Mouse (Mus musculus) hindbrain, postnatal 0 days (tissue): ENCODE measurements at regions not wholly inside any gene's neighbourhood (a gene's known extent, or its start where the extent isn't known, plus 50 kb on each side); places are given as distances from the start of the nearest gene placed in this dataset.

ENCODE experiments used
- ATAC-seq: fragments of 200-750 bp; cut with Nextera tagmentation; 2 replicates; pipeline ENCODE4 v1.8.0; 2017; ENCODE audit warnings: mild to moderate bottlenecking, moderate TSS enrichment, moderate library complexity
- DNase-seq: peaks from one replicate; pipeline ENCODE4 v3.0.0-alpha.2; 2015; ENCODE audit warnings: low spot score
- H3K27ac ChIP-seq: fragments of 300-500 bp; sonication (generic); 2 replicates; pipeline ENCODE4 v1.5.1; 2014; ENCODE audit warnings: mild to moderate bottlenecking
- H3K27me3 ChIP-seq: fragments of 300-500 bp; sonication (generic); 2 replicates; pipeline ENCODE4 v1.6.1; 2014; ENCODE audit warnings: low read length, mixed read lengths; ENCODE audit not compliant: insufficient read depth
- H3K36me3 ChIP-seq: fragments of 300-500 bp; sonication (generic); 2 replicates; pipeline ENCODE4 v1.6.1; 2014; ENCODE audit warnings: low read length, mixed read lengths; ENCODE audit not compliant: insufficient read depth
- H3K4me1 ChIP-seq: fragments of 300-500 bp; sonication (generic); 2 replicates; pipeline ENCODE4 v1.6.1; 2014; ENCODE audit warnings: antibody characterized with exemption, low read length, mixed read lengths; ENCODE audit not compliant: insufficient read depth
- H3K4me2 ChIP-seq: fragments of 300-500 bp; sonication (generic); 2 replicates; pipeline ENCODE4 v1.6.1; 2014; ENCODE audit warnings: low read depth, mild to moderate bottlenecking, low read length, moderate library complexity, mixed read lengths
- H3K4me3 ChIP-seq: fragments of 300-500 bp; sonication (generic); 2 replicates; pipeline ENCODE4 v1.5.1; 2014; ENCODE audit warnings: low read length
- H3K9ac ChIP-seq: fragments of 300-500 bp; sonication (generic); replicated peaks from 2 replicates; pipeline ENCODE4 v1.6.1; 2014; ENCODE audit warnings: mild to moderate bottlenecking, low read length, moderate library complexity, mixed read lengths
- H3K9me3 ChIP-seq: fragments of 300-500 bp; sonication (generic); 2 replicates; pipeline ENCODE4 v1.6.1; 2016; ENCODE audit warnings: low read length, mixed read lengths
- CTCF ChIP-seq: IDR thresholded peaks from 2 replicates; pipeline ENCODE4 v1.5.1; 2016; ENCODE audit warnings: antibody characterized with exemption, control low read depth, low read depth
- WGBS: fragments of 180-500 bp; shearing (Covaris S2); extraction: QIAGEN DNeasy Blood & Tissue Kit; methylation state at CpG from one replicate; pipeline ENCODE4 v1.1.7; 2014; 5-methylcytosine and 5-hydroxymethylcytosine counted together

DNA sequence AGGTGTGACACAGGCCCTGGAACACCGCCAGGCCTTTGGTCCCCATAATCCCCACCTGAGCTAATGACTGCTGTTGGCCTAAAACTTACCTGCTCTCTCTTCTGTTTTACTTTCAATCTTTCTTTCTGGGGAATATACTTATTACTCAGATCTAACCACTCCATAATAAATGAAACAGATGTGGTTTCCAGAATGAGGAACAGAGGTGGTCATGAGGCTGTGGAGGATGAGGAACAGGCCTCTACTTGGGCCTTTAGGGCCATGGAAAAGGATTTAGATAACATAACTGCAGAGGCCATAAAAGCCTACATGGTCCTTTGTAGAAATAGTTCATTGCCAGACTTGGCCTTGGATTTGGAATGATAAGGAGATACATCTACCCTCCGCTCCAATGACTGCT lies 74.1 kb downstream of the B3gnt5 start:
- Histone ChIP-seq H3K4me2 (no peak overlapping the region), H3K27ac (no peak overlapping the region), H3K9ac (no peak overlapping the region), H3K4me1 (no peaks in the 10 kb centered on the region), H3K9me3 (no peaks in the 10 kb centered on the region), H3K36me3 (no peaks in the 10 kb centered on the region), H3K27me3 (no peaks in the 10 kb centered on the region), H3K4me3 (no peak overlapping the region)
- no peak for TF ChIP-seq CTCF
- 96% methylated on average over 2 of the region's 2 CpGs for WGBS
- ATAC-seq, result no peak
- DNase-seq, result no peak

DNA sequence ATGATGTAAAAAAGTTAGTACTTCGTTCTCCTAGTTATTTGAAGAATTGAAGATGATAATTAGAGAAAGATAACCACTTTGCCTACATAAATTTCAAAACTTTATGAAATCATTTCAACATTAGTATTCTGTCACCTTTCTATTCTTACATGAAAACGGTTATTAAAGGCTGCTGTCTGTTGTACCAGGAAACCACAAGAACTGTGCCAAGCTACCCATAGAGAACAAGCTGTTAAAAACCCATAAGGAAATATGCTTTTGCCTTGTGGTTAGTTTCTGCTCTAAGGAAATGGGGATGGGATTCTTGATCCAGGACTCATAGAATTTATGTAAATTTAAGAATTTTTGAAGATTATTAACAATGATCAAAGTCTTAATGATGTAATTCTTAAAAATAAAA lies 74.7 kb downstream of the B3gnt5 start:
- ATAC-seq (no peak), DNase-seq (no peak)
- H3K9me3 ChIP-seq, result no peaks in the 10 kb centered on the region
- H3K4me3 ChIP-seq, result no peak overlapping the region
- H3K9ac ChIP-seq, result no peak overlapping the region
- 79% methylated on average over 2 of the region's 2 CpGs for WGBS
- no peaks in the 10 kb centered on the region for H3K27me3 ChIP-seq
- H3K27ac ChIP-seq, result no peak overlapping the region
- no peaks in the 10 kb centered on the region for H3K4me1 ChIP-seq
- no peak for TF ChIP-seq CTCF
- no peak overlapping the region for H3K4me2 ChIP-seq
- no peaks in the 10 kb centered on the region for H3K36me3 ChIP-seq

DNA sequence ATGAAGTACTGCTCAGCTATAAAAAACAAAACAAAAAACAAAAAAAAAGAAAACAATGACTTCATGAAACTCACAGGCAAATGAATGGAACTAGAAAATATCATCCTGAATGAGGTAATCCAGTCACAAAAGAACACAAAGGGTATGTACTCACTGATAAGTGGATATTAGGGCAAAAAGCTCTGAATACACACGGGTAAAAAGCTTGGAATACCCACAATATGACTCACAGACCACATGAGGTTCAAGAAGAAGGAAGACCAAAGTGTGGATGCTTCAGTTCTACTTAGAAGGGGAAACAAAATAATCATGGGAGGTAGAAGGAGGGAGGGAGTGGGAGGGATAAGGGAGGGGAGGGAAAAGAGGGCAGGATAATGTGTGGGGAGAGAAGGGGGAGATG lies 79.8 kb downstream of the B3gnt5 start:
- no peak for TF ChIP-seq CTCF
- Histone ChIP-seq H3K27me3 (no peaks in the 10 kb centered on the region), H3K4me1 (no peaks in the 10 kb centered on the region), H3K36me3 (no peaks in the 10 kb centered on the region), H3K4me3 (no peak overlapping the region), H3K4me2 (no peak overlapping the region), H3K9me3 (no peaks in the 10 kb centered on the region), H3K9ac (no peak overlapping the region), H3K27ac (no peak overlapping the region)
- ATAC-seq (no peak), DNase-seq (no peak)
- 38% methylated on average over 1 of the region's 1 CpGs for WGBS

DNA sequence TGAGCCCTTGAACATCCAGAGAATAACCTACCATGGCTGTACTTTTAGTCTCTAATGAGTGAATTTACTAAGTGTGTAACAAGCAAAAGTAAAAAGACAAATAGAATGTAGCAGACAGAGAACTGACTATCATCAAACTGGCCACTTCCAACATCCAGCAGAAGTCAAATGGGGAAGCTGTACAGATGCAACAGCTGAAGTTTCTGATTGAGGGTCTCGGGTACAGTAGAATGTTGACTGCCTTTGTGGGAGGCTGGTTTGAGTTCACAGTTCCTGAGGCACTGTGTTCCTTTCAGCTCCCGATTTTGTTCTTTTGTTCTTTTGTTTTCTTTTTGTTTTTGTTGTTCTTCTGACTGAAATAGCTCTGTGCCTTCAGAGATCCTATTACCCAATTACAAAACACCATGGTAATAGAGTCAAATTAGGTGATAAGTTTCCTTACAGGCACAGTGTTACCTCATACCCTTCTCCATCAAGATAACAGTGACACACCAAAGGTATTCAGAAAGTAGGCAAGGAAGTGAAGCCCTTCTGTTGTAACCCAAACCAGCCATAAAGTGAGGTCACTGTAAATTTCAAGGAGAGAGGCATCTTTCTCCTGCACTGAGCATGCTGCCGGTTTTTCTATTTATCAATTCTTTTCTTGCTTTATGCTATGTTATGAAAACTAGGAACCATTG lies 82.5 kb downstream of the B3gnt5 start:
- WGBS, result 52% methylated on average over 3 of the region's 3 CpGs
- Histone ChIP-seq H3K4me2 (no peak overlapping the region), H3K27ac (no peak overlapping the region), H3K9me3 (no peaks in the 10 kb centered on the region), H3K4me1 (no peaks in the 10 kb centered on the region), H3K9ac (no peak overlapping the region), H3K4me3 (no peak overlapping the region), H3K36me3 (no peaks in the 10 kb centered on the region), H3K27me3 (no peaks in the 10 kb centered on the region)
- ATAC-seq (no peak), DNase-seq (no peak)
- no peak for TF ChIP-seq CTCF

DNA sequence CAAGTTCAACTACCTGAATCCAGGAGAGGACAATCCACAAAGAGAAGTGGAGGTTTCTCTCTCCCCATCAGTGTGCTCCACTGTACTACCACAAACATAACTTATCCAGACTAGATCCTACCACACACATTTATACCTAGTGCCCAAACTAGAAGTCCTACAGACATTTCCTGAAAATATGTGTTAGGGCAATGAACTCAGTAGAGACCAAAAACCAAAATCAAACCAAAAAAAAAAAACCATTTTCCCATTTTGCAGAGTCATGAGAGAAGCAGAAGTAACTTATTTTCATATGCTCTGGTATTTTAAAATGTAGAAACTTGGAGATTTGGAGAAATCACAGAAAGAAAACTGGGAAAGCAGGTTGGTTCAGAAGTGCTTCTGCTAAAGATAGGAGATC lies 83.7 kb downstream of the B3gnt5 start:
- no peak overlapping the region for H3K4me3 ChIP-seq
- no peak for TF ChIP-seq CTCF
- no peaks in the 10 kb centered on the region for H3K27me3 ChIP-seq
- H3K36me3 ChIP-seq, result no peaks in the 10 kb centered on the region
- no peaks in the 10 kb centered on the region for H3K9me3 ChIP-seq
- H3K27ac ChIP-seq, result no peak overlapping the region
- DNase-seq (no peak), ATAC-seq (no peak)
- no peaks in the 10 kb centered on the region for H3K4me1 ChIP-seq
- H3K4me2 ChIP-seq, result no peak overlapping the region
- H3K9ac ChIP-seq, result no peak overlapping the region

DNA sequence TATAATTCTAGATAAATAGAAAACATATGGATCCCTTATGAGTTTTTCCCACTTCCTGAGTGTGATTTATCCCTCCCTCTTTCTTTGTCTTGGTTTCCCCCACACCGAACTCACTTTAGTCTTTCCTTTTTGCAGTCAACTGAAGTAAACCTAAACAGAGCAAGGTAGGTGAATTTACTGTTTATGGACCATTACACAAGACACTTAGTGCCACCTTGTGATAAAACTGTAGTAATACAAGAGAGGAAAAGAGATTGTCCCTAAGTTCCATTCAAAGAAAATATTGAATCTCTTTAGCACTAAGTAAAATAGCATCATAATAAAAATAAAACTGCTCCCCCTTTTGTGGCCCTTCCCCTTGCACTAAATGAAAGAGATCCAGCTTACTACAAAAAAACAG lies 88.4 kb downstream of the B3gnt5 start:
- Histone ChIP-seq H3K9me3 (no peaks in the 10 kb centered on the region; the same call in 1 of the 2 replicates), H3K4me2 (no peak overlapping the region), H3K27ac (no peak overlapping the region), H3K4me3 (no peak overlapping the region), H3K4me1 (no peaks in the 10 kb centered on the region), H3K27me3 (no peaks in the 10 kb centered on the region), H3K9ac (no peak overlapping the region), H3K36me3 (no peaks in the 10 kb centered on the region)
- TF ChIP-seq CTCF, result peak; percentile 69
- 34% methylated on average over 1 of the region's 1 CpGs for WGBS
- ATAC-seq, result peak; percentile 56
- DNase-seq, result peak; percentile 57

DNA sequence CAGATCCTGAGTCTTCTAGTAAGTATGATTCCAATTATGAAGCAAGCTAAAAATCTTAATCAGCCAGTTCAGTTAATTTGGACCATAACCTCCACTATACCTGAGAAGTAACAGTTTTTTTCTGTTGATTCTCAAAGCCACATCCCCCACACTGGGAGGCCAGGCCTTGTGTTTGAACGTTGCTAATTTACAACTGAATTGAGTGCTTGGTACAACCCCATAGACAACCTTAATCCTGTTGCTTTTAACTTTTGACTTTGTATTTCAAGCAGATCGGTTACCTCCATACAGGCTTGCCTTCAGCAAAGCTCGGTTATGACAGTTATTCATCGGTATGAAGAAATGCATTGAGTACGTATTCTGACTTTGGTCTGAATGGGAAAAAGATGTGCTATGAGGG lies 105.3 kb downstream of the B3gnt5 start:
- Histone ChIP-seq H3K36me3 (no peaks in the 10 kb centered on the region), H3K4me2 (no peak overlapping the region), H3K9ac (no peak overlapping the region), H3K9me3 (no peaks in the 10 kb centered on the region), H3K4me1 (no peaks in the 10 kb centered on the region), H3K27ac (no peak overlapping the region), H3K27me3 (no peaks in the 10 kb centered on the region), H3K4me3 (no peak overlapping the region)
- DNase-seq, result no peak
- TF ChIP-seq CTCF, result no peak
- 80% methylated on average over 5 of the region's 5 CpGs for WGBS
- ATAC-seq, result no peak
